Mouse (Mus musculus) testis, postnatal 10 days (tissue): ENCODE results near the gene Ggta1.
A peak's percentile ranks its signal among the peaks of the same experiment; 100 is the strongest.

Source experiments
- DNase-seq: peaks from one replicate; pipeline ENCODE4 v3.0.0; 2021; ENCODE audit warnings: low spot score

The Ggta1 gene

GRCm38 (mm10) chr2:35490458-35491111, 27.6 kb upstream of the Ggta1 start:
- DNase-seq = no peak

DNA sequence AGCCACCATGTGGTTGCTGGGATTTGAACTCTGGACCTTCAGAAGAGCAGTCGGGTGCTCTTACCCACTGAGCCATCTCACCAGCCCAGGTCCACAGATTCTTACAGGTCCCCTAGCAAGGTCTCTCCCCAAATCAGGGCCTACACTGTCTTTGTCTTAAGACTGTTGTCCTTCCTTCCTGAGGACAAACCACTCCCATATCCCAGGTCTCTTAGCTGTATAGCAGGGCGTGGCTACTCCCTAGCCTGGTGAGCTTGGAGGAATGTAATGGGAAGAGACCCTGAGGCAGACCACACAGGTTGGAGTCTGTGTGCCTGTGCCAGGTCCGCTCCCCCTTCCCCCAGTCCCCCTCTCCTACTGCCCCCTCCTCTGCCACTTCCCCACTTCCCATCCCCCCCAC, 24.7 kb upstream of the Ggta1 start:
- no peak for DNase-seq

DNA sequence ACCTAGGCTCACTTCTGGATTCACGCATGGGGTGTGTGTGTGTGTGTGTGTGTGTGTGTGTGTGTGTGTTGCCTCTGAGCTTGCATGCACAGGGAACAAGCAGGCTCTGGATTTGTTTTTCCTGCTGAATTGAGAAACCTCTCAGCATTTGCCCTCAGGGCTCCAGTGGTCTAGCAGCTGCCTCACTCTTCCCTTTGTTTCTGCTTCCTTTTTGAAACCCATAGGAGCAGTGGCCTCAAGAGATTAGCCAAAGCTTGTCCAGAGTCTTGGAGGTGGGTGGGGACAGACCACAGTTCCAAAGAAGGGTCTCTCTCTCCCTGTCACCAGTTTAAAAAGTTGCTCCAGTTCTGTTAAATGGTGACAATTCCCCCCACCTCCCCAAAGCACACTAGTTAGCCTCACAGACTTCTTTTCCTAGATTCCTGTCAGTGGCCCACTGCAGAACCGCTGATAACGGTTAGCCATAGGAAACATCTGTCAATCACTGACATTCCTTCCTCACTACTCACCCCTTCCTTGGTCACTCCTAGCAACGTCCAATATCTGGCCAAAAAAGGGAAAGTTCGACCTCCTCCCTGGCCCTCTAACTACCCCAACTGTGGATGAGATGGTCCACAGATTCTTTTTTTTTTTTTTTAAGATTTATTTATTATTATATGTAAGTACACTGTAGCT, 24.1 kb upstream of the Ggta1 start:
- DNase-seq = no peak

DNA sequence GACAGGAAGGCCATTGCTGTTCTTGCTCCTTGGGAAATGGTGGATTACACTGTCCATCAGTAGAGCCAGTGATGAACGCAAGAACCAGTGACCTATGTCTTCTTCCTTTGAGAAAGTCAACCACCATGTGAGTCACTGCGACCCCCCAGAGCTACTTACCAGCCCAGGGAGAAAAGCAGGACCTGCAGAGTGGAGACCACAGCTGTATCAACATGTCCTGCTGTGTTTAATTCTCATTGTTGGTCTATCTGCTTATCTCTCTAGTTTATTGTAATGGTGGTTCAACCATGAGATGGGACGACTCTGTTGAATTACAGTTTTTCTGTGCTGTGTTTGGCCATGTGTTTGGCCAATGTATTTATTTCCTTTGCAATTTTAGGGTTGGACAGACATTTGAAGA, 21.1 kb upstream of the Ggta1 start:
- no peak for DNase-seq

GRCm38 (mm10) chr2:35483402-35483801, 20.4 kb upstream of the Ggta1 start:
- DNase-seq = no peak

DNA sequence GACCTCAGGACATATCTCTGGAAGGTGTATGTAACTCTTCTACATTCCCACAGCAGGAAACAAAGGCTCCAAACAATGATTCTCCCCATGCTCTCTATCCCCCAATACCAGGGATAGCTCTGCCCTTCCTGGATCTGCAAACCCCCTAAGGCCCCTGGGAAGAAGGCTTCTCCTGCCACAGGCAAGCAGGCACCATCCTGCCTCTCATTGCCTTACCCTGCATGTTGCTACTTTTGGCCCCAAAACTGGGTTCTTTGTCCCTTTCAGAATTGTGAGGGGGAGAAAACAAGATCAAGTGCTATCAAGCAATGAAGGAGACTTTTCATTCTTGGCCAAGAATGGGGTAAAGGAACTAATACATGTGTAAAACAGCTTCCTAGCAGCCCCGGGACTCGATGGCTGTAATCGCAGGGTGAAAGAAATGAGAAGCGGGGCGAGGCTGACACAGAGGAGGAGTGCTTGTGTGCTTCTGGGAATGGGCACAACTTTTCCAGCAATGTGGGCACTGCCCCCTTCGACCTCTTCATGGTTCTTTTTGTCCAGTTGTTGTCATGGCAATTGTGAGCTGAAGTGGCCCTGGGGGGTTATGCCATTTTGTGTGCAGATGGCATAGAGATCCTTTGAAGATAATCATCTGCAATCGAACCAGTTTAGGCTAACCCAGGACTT, 18.4 kb upstream of the Ggta1 start:
- DNase-seq = no peak

DNA sequence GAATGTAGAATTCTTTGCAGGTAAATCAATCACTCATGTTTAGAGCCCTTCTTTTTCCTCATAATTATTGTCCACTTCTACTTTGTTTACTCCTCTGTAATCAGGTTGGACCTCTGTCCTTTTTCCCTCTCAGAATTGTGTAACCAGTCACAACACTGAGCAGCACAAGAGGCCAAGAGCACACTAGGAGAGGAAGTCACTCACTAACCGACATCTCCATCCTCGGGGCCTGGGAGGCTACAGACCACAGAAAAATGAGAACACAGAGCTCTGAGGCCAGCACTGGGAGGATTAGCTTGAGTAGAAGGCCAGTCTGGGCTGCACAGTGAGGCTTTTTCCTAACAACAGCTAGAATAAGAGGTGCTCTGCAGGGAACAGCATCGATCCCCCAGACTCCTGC, 17.0 kb upstream of the Ggta1 start:
- no peak for DNase-seq

- no peak for DNase-seq
These were observed 15.7 kb upstream of the Ggta1 start for GRCm38 (mm10) chr2:35478812-35479122.

DNA sequence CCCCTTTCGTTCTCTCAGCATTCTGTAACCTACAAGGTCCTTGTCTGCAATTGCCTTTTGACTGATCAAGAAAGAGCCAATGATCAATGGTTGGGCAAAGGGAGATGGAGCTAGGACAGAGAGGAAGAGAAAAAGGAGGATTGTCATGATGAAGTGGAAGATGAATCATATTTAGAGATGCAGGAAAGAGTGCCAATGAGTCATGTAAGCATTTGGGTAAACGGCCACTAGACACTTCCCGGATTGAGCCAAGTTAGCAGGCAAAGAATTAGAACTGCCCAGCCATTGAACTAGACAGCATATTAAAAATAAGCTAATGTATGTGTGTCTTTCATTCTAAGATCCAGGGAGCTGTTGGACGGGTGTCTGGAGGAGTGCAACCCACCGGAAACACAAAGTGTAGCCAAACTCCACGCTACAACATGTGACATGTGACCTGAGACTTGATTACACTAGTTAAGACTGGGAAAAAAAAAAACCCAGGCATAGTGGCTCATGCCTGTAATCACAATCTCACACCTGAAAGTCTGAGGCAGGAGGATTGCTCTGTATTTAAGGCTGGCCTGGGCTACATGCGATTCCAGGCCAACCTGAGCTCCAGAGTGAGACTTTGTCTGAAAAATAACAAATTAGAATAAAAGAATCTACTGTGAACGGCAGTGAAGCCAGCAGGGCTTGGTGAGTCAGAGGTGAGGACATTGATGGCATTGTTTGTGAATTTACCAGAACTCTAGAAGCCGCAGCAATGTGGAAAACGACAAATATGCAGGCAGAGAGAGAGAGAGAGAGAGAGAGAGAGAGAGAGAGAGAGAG, 15.2 kb upstream of the Ggta1 start:
- DNase-seq = no peak

GRCm38 (mm10) chr2:35477321-35477720, 14.3 kb upstream of the Ggta1 start:
- DNase-seq = no peak

- no peak for DNase-seq
These were observed 11.9 kb upstream of the Ggta1 start for GRCm38 (mm10) chr2:35474916-35475315.

DNA sequence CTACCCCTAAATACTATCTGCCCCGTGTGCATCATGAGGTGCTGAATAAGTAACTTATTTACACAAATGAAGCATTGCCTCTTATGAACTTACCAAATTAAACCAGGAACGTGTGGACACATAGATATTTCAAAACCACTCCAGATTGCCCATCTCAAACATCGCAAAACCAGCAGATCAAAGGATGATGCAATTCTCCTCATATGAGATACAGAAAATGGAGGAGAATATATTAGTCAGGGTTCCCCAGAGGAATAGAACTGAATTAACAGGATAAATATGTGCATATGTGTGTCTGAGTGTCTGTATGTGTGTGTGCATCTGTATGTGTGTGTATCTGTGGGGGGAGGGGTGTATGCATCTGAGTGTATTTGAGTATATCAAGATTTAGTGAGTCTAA, 6.2 kb upstream of the Ggta1 start:
- no peak for DNase-seq

GRCm38 (mm10) chr2:35468276-35468675, 5.2 kb upstream of the Ggta1 start:
- DNase-seq = no peak

GRCm38 (mm10) chr2:35467855-35468254, 4.8 kb upstream of the Ggta1 start:
- no peak for DNase-seq

- DNase-seq = no peak
These were observed 2.6 kb upstream of the Ggta1 start for GRCm38 (mm10) chr2:35465677-35466076.

- DNase-seq = no peak
These were observed 1.5 kb upstream of the Ggta1 start for GRCm38 (mm10) chr2:35464548-35464947.

GRCm38 (mm10) chr2:35464089-35464534, 1.1 kb upstream of the Ggta1 start:
- DNase-seq = no peak

- peak; percentile 66 for DNase-seq
These were observed 499 bp upstream of the Ggta1 start for GRCm38 (mm10) chr2:35463372-35464088.

DNA sequence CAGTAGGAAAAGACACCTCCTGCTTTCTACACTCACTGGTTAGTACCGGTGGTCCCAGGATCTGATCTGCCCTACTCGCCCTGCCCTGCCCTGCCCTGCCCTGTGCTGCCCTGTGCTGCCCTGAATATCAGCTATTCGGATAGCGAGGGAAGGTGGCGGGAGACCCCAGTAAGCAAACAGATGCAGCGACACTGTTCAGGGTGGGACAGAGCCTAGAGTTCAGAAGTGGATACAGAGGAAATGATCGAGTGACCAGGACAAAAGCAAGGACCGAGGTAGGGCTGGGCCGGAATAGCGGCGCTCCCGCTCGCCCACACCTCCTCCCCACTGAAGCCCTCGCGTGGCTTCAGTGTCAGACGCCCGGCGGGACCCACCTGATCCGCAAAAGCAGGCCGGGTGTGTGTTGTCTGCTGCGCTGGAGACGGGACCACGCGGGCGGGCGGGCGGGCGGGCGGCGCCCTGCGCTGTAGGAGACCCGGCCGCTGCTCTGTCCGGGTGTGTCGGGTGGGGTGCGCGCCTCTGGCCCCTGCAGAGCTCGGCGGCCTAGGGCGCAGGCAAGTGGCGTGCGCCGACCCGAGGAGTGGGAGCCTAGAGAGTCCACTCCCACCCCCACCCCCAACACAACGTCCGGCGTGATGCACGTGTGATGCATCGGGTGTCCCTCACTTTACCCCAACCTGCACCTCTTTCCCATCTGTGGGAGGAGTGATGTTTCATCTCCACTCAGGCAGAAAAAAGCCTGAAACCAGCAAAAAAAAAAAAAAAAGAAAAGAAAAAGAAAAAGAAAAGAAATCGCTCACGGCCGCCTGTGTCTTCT, 852 bp downstream of the Ggta1 start:
- no peak for DNase-seq

DNA sequence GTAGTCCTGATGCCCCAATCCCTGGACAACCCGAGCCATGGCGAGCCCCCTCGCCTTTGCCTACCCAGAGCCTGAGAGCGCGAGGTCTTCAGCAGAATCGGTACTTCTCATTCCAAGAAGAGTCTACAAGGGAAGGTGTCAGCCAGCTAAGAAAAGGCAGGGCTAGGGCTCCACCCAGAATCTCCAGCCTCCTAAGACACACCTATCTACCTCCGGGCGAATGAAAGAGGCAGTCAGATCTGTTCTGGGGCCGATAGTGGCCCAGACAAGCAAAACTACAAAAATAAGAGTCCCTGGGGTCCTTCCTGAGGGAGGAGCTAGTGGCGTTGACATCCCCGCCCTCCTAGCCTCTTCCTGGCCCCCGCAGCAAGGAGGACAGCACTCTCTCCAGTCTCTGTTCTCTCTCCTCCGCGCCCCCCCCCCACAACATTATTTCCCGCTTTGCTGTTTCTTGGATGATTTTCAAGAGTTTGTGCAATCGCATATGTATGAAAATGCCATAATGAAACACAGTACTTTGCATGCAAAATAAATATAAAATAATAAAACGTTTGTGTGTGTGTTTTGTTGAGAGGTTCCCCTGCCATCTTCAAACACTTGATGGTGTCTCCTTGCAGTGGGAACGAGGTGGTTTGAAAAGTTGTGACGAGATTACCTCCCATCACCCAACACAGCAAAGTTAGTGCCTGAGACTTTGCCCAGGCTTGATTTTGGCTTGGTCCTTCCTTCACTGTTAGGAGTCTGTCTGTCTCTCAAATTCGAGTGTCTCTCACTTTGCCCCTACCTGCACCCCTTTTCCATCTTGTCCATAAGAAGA, 1.7 kb downstream of the Ggta1 start:
- no peak for DNase-seq
